ENCODE assay signal across 9 mouse cellular contexts in genomic region chr17:67355251-67355650, GRCm38 (mm10). TPM values are rescaled to one million over a fixed set of nuclear protein-coding genes. Genes with fewer than 3 reads are reported as not detected.
DNase-seq lines count a peak whose midpoint lies in the region; ATAC-seq and TF ChIP-seq lines count a peak whose summit lies in the region.
"Had no signal": no experiment of that assay in that cellular context is flagged by ENCODE, and none has a peak within 500 bp of the region (broad histone marks: within the 10 kb centered on the region; RNA-seq: fewer than 3 reads in every experiment).

No protein-coding gene starts in this region.

- peak overlapping the region; percentile 93 for H3K4me2 ChIP-seq in heart, embryonic 12.5 days
- H3K4me2 ChIP-seq in hindbrain, embryonic 11.5 days (replicated peaks; ENCODE audit: low read depth, low read length), result peak overlapping the region; percentile 92; the same call in 1 of the 2 replicates
- peak overlapping the region; percentile 93 for H3K4me2 ChIP-seq in midbrain, embryonic 15.5 days

- no peaks in the 10 kb centered on the region for H3K36me3 ChIP-seq in heart, embryonic 12.5 days
- no peaks in the 10 kb centered on the region for H3K36me3 ChIP-seq in hindbrain, embryonic 11.5 days (ENCODE audit: control insufficient read depth, insufficient read depth, low read length)
- no peaks in the 10 kb centered on the region for H3K36me3 ChIP-seq in midbrain, embryonic 15.5 days (replicated peaks)
- H3K36me3 ChIP-seq in thymus, adult 2 months (ENCODE audit: control insufficient read depth, insufficient read depth, low read length), result no peaks in the 10 kb centered on the region

- no peak for TF ChIP-seq CTCF in cortical plate, adult 2 months (IDR thresholded peaks at IDR 0.05; ENCODE audit: extremely low read depth, insufficient read depth, low read length)
- no peak for TF ChIP-seq CTCF in thymus, adult 2 months (IDR thresholded peaks at IDR 0.05; ENCODE audit: borderline replicate concordance, control insufficient read depth, extremely low read depth, insufficient read depth, low read length, poor library complexity)

- 43% methylated on average over 5 of the region's 5 CpGs for WGBS in heart, embryonic 12.5 days
- WGBS in hindbrain, embryonic 11.5 days, result 44% methylated on average over 5 of the region's 5 CpGs
- whole genome bisulfite sequencing in midbrain, embryonic 15.5 days, result 33% methylated on average over 5 of the region's 5 CpGs
- 72% methylated on average over 5 of the region's 5 CpGs for WGBS in thymus, adult 2 months

- H3K9ac ChIP-seq in heart, embryonic 12.5 days, result no peak overlapping the region
- no peak overlapping the region for H3K9ac ChIP-seq in hindbrain, embryonic 11.5 days (ENCODE audit: low read depth, low read length)
- H3K9ac ChIP-seq in midbrain, embryonic 15.5 days, result no peak overlapping the region

- no peak overlapping the region for H3K27ac ChIP-seq in heart, embryonic 12.5 days (ENCODE audit: poor library complexity, severe bottlenecking)
- H3K27ac ChIP-seq in cortical plate, adult 2 months (ENCODE audit: insufficient read depth, low read length), result no peak overlapping the region
- H3K27ac ChIP-seq in hindbrain, embryonic 11.5 days (ENCODE audit: low read depth, low read length), result no peak overlapping the region
- no peak overlapping the region for H3K27ac ChIP-seq in midbrain, embryonic 15.5 days
- no peak overlapping the region for H3K27ac ChIP-seq in thymus, adult 2 months (ENCODE audit: control insufficient read depth, insufficient read depth, low read length)

- H3K9me3 ChIP-seq in heart, embryonic 12.5 days (replicated peaks), result no peaks in the 10 kb centered on the region
- H3K9me3 ChIP-seq in hindbrain, embryonic 11.5 days (ENCODE audit: control insufficient read depth, low read length), result no peaks in the 10 kb centered on the region
- no peaks in the 10 kb centered on the region for H3K9me3 ChIP-seq in midbrain, embryonic 15.5 days

- no peak for DNase-seq in heart, postnatal 4 days
- DNase-seq in hindbrain, embryonic 11.5 days (ENCODE audit: low spot score), result peak; percentile 38
- no peak for DNase-seq in cerebellum, postnatal 10 days
- no peak for DNase-seq in thymus, adult 2 months

- no peak overlapping the region for H3K4me3 ChIP-seq in heart, embryonic 12.5 days
- H3K4me3 ChIP-seq in cortical plate, adult 2 months (ENCODE audit: insufficient read depth, low read length), result peak overlapping the region; percentile 63; the same call in 1 of the 2 replicates
- H3K4me3 ChIP-seq in hindbrain, embryonic 11.5 days (ENCODE audit: low read depth, low read length), result no peak overlapping the region; the same call in 1 of the 2 replicates
- H3K4me3 ChIP-seq in midbrain, embryonic 15.5 days, result peak overlapping the region; percentile 60
- no peak overlapping the region for H3K4me3 ChIP-seq in thymus, adult 2 months (ENCODE audit: control insufficient read depth, insufficient read depth, low read length)

- H3K4me1 ChIP-seq in heart, embryonic 12.5 days (replicated peaks), result peaks cover 8% of the 10 kb centered on the region; the same call in 1 of the 2 replicates
- 0 out of 2 replicates have a peak, but pooled peaks cover 2% of the 10 kb centered on the region for H3K4me1 ChIP-seq in cortical plate, adult 2 months (ENCODE audit: control insufficient read depth, insufficient read depth, low read length)
- no peaks in the 10 kb centered on the region for H3K4me1 ChIP-seq in hindbrain, embryonic 11.5 days (replicated peaks; ENCODE audit: control insufficient read depth, insufficient read depth, low read length)
- peaks cover 31% of the 10 kb centered on the region for H3K4me1 ChIP-seq in midbrain, embryonic 15.5 days
- H3K4me1 ChIP-seq in thymus, adult 2 months (replicated peaks; ENCODE audit: control insufficient read depth, insufficient read depth, low read length), result no peaks in the 10 kb centered on the region

- no peak for TF ChIP-seq POLR2A in cortical plate, adult 2 months (IDR thresholded peaks at IDR 0.05; ENCODE audit: extremely low read depth, insufficient read depth, low read length)
- no peak for TF ChIP-seq POLR2A in thymus, adult 2 months (IDR thresholded peaks at IDR 0.05; ENCODE audit: control insufficient read depth, extremely low read depth, insufficient read depth, low read length, poor library complexity)

- no peak for ATAC-seq in heart, embryonic 12.5 days (ENCODE audit: insufficient number of reproducible peaks, low FRiP score)
- no peak for ATAC-seq in hindbrain, embryonic 11.5 days (ENCODE audit: low FRiP score)
- ATAC-seq in midbrain, embryonic 15.5 days (replicated peaks), result no peak
- ATAC-seq in CD4-positive, CD25-positive, alpha-beta regulatory T cell, adult 4 months, result no peak

- H3K27me3 ChIP-seq in heart, embryonic 12.5 days (replicated peaks), result no peaks in the 10 kb centered on the region
- no peaks in the 10 kb centered on the region for H3K27me3 ChIP-seq in hindbrain, embryonic 11.5 days (ENCODE audit: control insufficient read depth, insufficient read depth, low read length)
- H3K27me3 ChIP-seq in midbrain, embryonic 15.5 days (replicated peaks), result peaks cover 13% of the 10 kb centered on the region
- peaks cover 7% of the 10 kb centered on the region; the same call in 1 of the 2 replicates for H3K27me3 ChIP-seq in thymus, adult 2 months (ENCODE audit: control insufficient read depth, insufficient read depth, low read length)

RNA-seq across cellular contexts. Expression of gene Ptprm, which starts 1.0 kb away (rescaled TPM):
- 16.1 and 18.2 TPM in 2 replicates for polyA plus RNA-seq in heart, embryonic 12.5 days (2016; fragmentation: Nextera tagmentation; extraction: Ambion mirVana)
- 100 to 1,000 TPM; 103 to 110 TPM for total RNA-seq in heart, postnatal 4 days (2021)
- 19.9 and 21.8 TPM in 2 replicates for polyA plus RNA-seq in cortical plate, adult 2 months (2012; rRNA removed)
- polyA plus RNA-seq in hindbrain, embryonic 11.5 days (2014; fragmentation: Nextera tagmentation; extraction: Ambion mirVana), result 10.7 and 11.2 TPM in 2 replicates
- 20.3 and 21.8 TPM in 2 replicates for polyA plus RNA-seq in midbrain, embryonic 15.5 days (2015; fragmentation: Nextera tagmentation; extraction: Ambion mirVana)
- not detected for polyA plus RNA-seq in CD4-positive, CD25-positive, alpha-beta regulatory T cell, adult 4 months (2017; shearing (Covaris generic))
- polyA plus RNA-seq in thymus, adult 2 months (2012; rRNA removed), result 4.0 and 4.4 TPM in 2 replicates
- total RNA-seq: megakaryocyte-erythroid progenitor cell, adult 5-6 weeks had no signal

Comparison
In these comparisons a context has a peak if more than half of its experiments do, and no peak if none do; other contexts are left out.
1. H3K4me3 ChIP-seq: peak in cortical plate, adult 2 months (single experiment) and midbrain, embryonic 15.5 days (single experiment); none in heart, embryonic 12.5 days (single experiment), hindbrain, embryonic 11.5 days (single experiment) and thymus, adult 2 months (single experiment).
2. Peak in every context shown above with its lines, with median percentiles within 50 percentile points of each other: H3K4me2 ChIP-seq.